Mouse (Mus musculus) gastrocnemius, postnatal 14 days (tissue): ENCODE measurements around the gene Coro6. TPM values are rescaled to one million over a fixed set of nuclear protein-coding genes. Genes with fewer than 3 reads are reported as not detected.
A peak's percentile ranks its signal among the peaks of the same experiment; 100 is the strongest.

ENCODE experiments used
- DNase-seq: peaks from one replicate; pipeline ENCODE4 v3.0.0; 2021; ENCODE audit warnings: mixed read lengths
- intact Hi-C: fragments of 180-260 bp; cut with DNase I; formaldehyde crosslinking; loops from one replicate; pipeline ENCODE4 v1.15.1; 2025; ENCODE audit warnings: low total_unique reads
- total RNA-seq, 2 experiments: library from RNA; stranded (reverse); gene quantifications; 2 replicates each; pipeline ENCODE4 v1.2.3; 2021

Gene Coro6
- total RNA-seq, 2 experiments from 2014 or later: 79.2 to 80.8 TPM

GRCm38 (mm10) chr11:77491123-77491501 lies 28.9 kb downstream of the Coro6 start:
- DNase-seq: peak; percentile 92
- intact Hi-C loops: no loop called here

- peak; percentile 79 for DNase-seq
- intact Hi-C loops: no loop called here
Observed at GRCm38 (mm10) chr11:77491502-77492291, 29.5 kb downstream of the Coro6 start.

- intact Hi-C loops: no loop called here
- DNase-seq: no peak
Observed at GRCm38 (mm10) chr11:77492311-77492871, 30.2 kb downstream of the Coro6 start.

- DNase-seq: peak; percentile 96
Observed at GRCm38 (mm10) chr11:77492911-77493332, 30.7 kb downstream of the Coro6 start.

GRCm38 (mm10) chr11:77493512-77494343 lies 31.5 kb downstream of the Coro6 start, which contains the start of gene Git1:
Gene Git1, plus strand, starts transcription at chr11:77493562.
- intact Hi-C loops: no loop called here
- DNase-seq: peak; percentile 58

More at GRCm38 (mm10) chr11:77492911-77493332, 30.7 kb downstream of the Coro6 start:
- intact Hi-C loops: no loop called here

GRCm38 (mm10) chr11:77494344-77494676 lies 32.1 kb downstream of the Coro6 start:
- no peak for DNase-seq
- intact Hi-C loops: no loop called here

GRCm38 (mm10) chr11:77494782-77495181 lies 32.6 kb downstream of the Coro6 start:
- intact Hi-C loops: no loop called here

GRCm38 (mm10) chr11:77495507-77495906 lies 33.3 kb downstream of the Coro6 start:
- DNase-seq: no peak
- intact Hi-C loops: no loop called here

More at GRCm38 (mm10) chr11:77494782-77495181, 32.6 kb downstream of the Coro6 start:
- DNase-seq: no peak

- DNase-seq: peak; percentile 50
- intact Hi-C loops: no loop called here
Observed at GRCm38 (mm10) chr11:77497341-77497756, 35.1 kb downstream of the Coro6 start.

- intact Hi-C loops: no loop called here
- DNase-seq: no peak
Observed at GRCm38 (mm10) chr11:77497851-77498250, 35.6 kb downstream of the Coro6 start.

- intact Hi-C loops: no loop called here
- no peak for DNase-seq
Observed at GRCm38 (mm10) chr11:77498261-77499139, 36.3 kb downstream of the Coro6 start.

GRCm38 (mm10) chr11:77499354-77499753 lies 37.1 kb downstream of the Coro6 start:
- intact Hi-C loops: no loop called here
- DNase-seq: no peak

- intact Hi-C loops: loop anchor here (10.0 kb wide), 1 partner anchor 124 kb away; no protein-coding TSS in a partner anchor
Observed at GRCm38 (mm10) chr11:77500361-77501325, 38.4 kb downstream of the Coro6 start.

GRCm38 (mm10) chr11:77501392-77501791 lies 39.2 kb downstream of the Coro6 start:
- peak; percentile 77 for DNase-seq

More at GRCm38 (mm10) chr11:77500361-77501325, 38.4 kb downstream of the Coro6 start:
- DNase-seq: no peak

GRCm38 (mm10) chr11:77501971-77502370 lies 39.8 kb downstream of the Coro6 start:
- DNase-seq: no peak
- intact Hi-C loops: loop anchor here (10.0 kb wide), 1 partner anchor 123 kb away; no protein-coding TSS in a partner anchor

More at GRCm38 (mm10) chr11:77501392-77501791, 39.2 kb downstream of the Coro6 start:
- intact Hi-C loops: loop anchor here (10.0 kb wide), 1 partner anchor 123 kb away; no protein-coding TSS in a partner anchor

- intact Hi-C loops: loop anchor here (10.0 kb wide), 1 partner anchor 122 kb away; no protein-coding TSS in a partner anchor
- DNase-seq: no peak
Observed at GRCm38 (mm10) chr11:77502481-77502880, 40.3 kb downstream of the Coro6 start.

GRCm38 (mm10) chr11:77503511-77503910 lies 41.3 kb downstream of the Coro6 start:
- intact Hi-C loops: loop anchor here (10.0 kb wide), 1 partner anchor 121 kb away; no protein-coding TSS in a partner anchor
- DNase-seq: peak; percentile 72
